In genomic region chr14:118474226-118475099, GRCm38 (mm10) we compare ENCODE assay signal across 8 mouse cellular contexts.
A peak's percentile ranks its signal among the peaks of the same experiment; 100 is the strongest.
DNase-seq lines count a peak whose midpoint lies in the region; ATAC-seq and TF ChIP-seq lines count a peak whose summit lies in the region.

No protein-coding gene starts in this region.

- no peaks in the 10 kb centered on the region for H3K36me3 ChIP-seq in heart, postnatal 0 days (replicated peaks; ENCODE audit: control insufficient read depth, insufficient read depth, low read length)
- no peaks in the 10 kb centered on the region for H3K36me3 ChIP-seq in forebrain, embryonic 15.5 days
- H3K36me3 ChIP-seq in limb, embryonic 12.5 days: no peaks in the 10 kb centered on the region

- peaks cover 25% of the 10 kb centered on the region for H3K27me3 ChIP-seq in heart, postnatal 0 days (ENCODE audit: control insufficient read depth, insufficient read depth, low read length)
- H3K27me3 ChIP-seq in forebrain, embryonic 15.5 days: peaks cover 12% of the 10 kb centered on the region; the same call in 1 of the 2 replicates
- peaks cover 52% of the 10 kb centered on the region for H3K27me3 ChIP-seq in limb, embryonic 12.5 days

- DNase-seq in heart, postnatal 0 days (ENCODE audit: low spot score): no peak
- DNase-seq in heart, adult 9 months (ENCODE audit: low spot score in 2 of 2): no peak
- peak; percentile 29 for DNase-seq in Muller cell, postnatal 12 days (ENCODE audit: inconsistent ontology term)
- DNase-seq in telencephalon, adult 2 months (ENCODE audit: low read depth, low spot score): peak; percentile 26
- DNase-seq in B cell, adult 2 months: no peak
- no peak for DNase-seq in left cerebral cortex, adult 18-20 months (ENCODE audit: low spot score in 2 of 2)

- TF ChIP-seq EP300 in heart, postnatal 0 days (IDR thresholded peaks at IDR 0.05; ENCODE audit: low read depth): no peak

- ATAC-seq in heart, postnatal 0 days (ENCODE audit: insufficient read depth, low read depth): no peak
- peak; percentile 72 for ATAC-seq in forebrain, embryonic 15.5 days (replicated peaks)
- no peak for ATAC-seq in limb, embryonic 12.5 days (ENCODE audit: insufficient number of reproducible peaks, insufficient read depth, low FRiP score, low TSS enrichment, low read depth)

- 0 out of 2 replicates have a peak, but pooled peaks have one; percentile 1 for TF ChIP-seq CTCF in heart, postnatal 0 days (IDR thresholded peaks at IDR 0.05; ENCODE audit: low read depth)

- no peak overlapping the region for H3K27ac ChIP-seq in heart, postnatal 0 days (ENCODE audit: low read depth)
- H3K27ac ChIP-seq in forebrain, embryonic 15.5 days (replicated peaks): no peak overlapping the region
- no peak overlapping the region for H3K27ac ChIP-seq in limb, embryonic 12.5 days

- H3K4me3 ChIP-seq in heart, postnatal 0 days (ENCODE audit: low read depth, low read length): peak overlapping the region; percentile 49
- peak overlapping the region; percentile 47 for H3K4me3 ChIP-seq in forebrain, embryonic 15.5 days
- peak overlapping the region; percentile 56 for H3K4me3 ChIP-seq in limb, embryonic 12.5 days (replicated peaks)

- no peak overlapping the region for H3K9ac ChIP-seq in heart, postnatal 0 days (replicated peaks; ENCODE audit: low read depth, low read length)
- peak overlapping the region; percentile 35 for H3K9ac ChIP-seq in forebrain, embryonic 15.5 days (replicated peaks)
- peak overlapping the region; percentile 48 for H3K9ac ChIP-seq in limb, embryonic 12.5 days (replicated peaks)

- peak overlapping the region; percentile 81 for H3K4me2 ChIP-seq in heart, postnatal 0 days (ENCODE audit: low read depth, low read length)
- peak overlapping the region; percentile 83 for H3K4me2 ChIP-seq in forebrain, embryonic 15.5 days (replicated peaks)
- peak overlapping the region; percentile 97 for H3K4me2 ChIP-seq in limb, embryonic 12.5 days

- WGBS in heart, postnatal 0 days: 22% methylated on average over 26 of the region's 26 CpGs
- WGBS in forebrain, embryonic 15.5 days: 10% methylated on average over 26 of the region's 26 CpGs
- WGBS in limb, embryonic 12.5 days: 15% methylated on average over 26 of the region's 26 CpGs

- H3K4me1 ChIP-seq in heart, postnatal 0 days (ENCODE audit: control insufficient read depth, insufficient read depth): peaks cover 8% of the 10 kb centered on the region
- peaks cover 22% of the 10 kb centered on the region for H3K4me1 ChIP-seq in forebrain, embryonic 15.5 days
- 0 out of 2 replicates have a peak, but pooled peaks cover 5% of the 10 kb centered on the region for H3K4me1 ChIP-seq in limb, embryonic 12.5 days (replicated peaks)

- peaks cover 3% of the 10 kb centered on the region; the same call in 1 of the 2 replicates for H3K9me3 ChIP-seq in heart, postnatal 0 days (replicated peaks; ENCODE audit: control insufficient read depth, low read length)
- H3K9me3 ChIP-seq in forebrain, embryonic 15.5 days: no peaks in the 10 kb centered on the region
- peaks cover 5% of the 10 kb centered on the region; the same call in 1 of the 2 replicates for H3K9me3 ChIP-seq in limb, embryonic 12.5 days

Comparison
In these comparisons a context has a peak if more than half of its experiments do, and no peak if none do; other contexts are left out.
1. DNase-seq: peak in Muller cell, postnatal 12 days (single experiment) and telencephalon, adult 2 months (single experiment); none in heart, postnatal 0 days (single experiment), heart, adult 9 months (0 of 2), B cell, adult 2 months (0 of 2) and left cerebral cortex, adult 18-20 months (0 of 2).
2. Peak in every context shown above with its lines, with median percentiles within 50 percentile points of each other: H3K4me2 ChIP-seq and H3K4me3 ChIP-seq.